Mouse (Mus musculus): ENCODE data around the gene Trim66.

- TF ChIP-seq CTCF (IDR thresholded peaks at IDR 0.05; ENCODE audit: low read depth) = no peak
- no peak for TF ChIP-seq EP300 (IDR thresholded peaks at IDR 0.05; ENCODE audit: low read depth)
Observed at GRCm38 (mm10) chr7:109493319-109494316, 14.3 kb downstream of the Trim66 start.

Data from liver, postnatal 0 days (tissue).